Mouse (Mus musculus): Measurements from ENCODE around the gene Rfx6. TPM values are rescaled to one million over a fixed set of nuclear protein-coding genes. Genes with fewer than 3 reads are reported as not detected.

Rfx6 gene
- total and polyA plus RNA-seq, 3 experiments: not detected

DNA sequence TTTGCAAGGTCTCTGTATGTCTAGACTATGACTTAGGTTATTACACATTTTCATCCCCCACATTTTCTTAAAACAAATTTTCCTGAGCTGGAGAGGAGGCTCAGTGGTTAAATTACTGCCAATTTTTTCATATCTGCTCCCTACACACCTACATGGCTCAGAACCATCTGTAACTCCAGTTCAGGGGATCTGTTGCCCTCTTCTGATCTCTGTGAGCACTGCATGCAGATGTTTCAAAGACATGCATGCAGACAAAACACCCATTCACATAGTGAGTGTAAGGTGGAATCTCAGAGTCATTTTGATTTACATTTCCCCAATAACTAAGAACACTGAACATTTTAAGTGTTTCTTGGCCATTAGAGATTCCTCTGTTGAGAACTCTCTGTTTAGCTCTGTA is 8.2 kb upstream of the Rfx6 start:
- TF ChIP-seq E2F4 (IDR thresholded peaks at IDR 0.05; ENCODE audit: borderline replicate concordance, low read depth, low read length) (no peak), NELFE (IDR thresholded peaks at IDR 0.05; ENCODE audit: low read depth, low read length) (no peak), BHLHE40 (IDR thresholded peaks at IDR 0.05; ENCODE audit: borderline replicate concordance, low read depth, low read length) (no peak), CHD1 (IDR thresholded peaks at IDR 0.05; ENCODE audit: low read depth, low read length) (no peak), MAX (IDR thresholded peaks at IDR 0.05; ENCODE audit: low read length) (no peak), USF1 (IDR thresholded peaks at IDR 0.05; ENCODE audit: low read depth, low read length) (no peak), MYB (IDR thresholded peaks at IDR 0.05; ENCODE audit: low read depth, low read length) (no peak), MYC (IDR thresholded peaks at IDR 0.05; ENCODE audit: low read depth, low read length) (no peak), EP300 (IDR thresholded peaks at IDR 0.05; ENCODE audit: low read depth in 1 of 2, low read length in 2 of 2) (no peak), MAFK (IDR thresholded peaks at IDR 0.05; ENCODE audit: borderline replicate concordance, low read depth, low read length) (no peak)
- no peaks in the 10 kb centered on the region for H3K27me3 ChIP-seq (ENCODE audit: control insufficient read depth in 1 of 2, insufficient read depth in 2 of 2, low read length in 2 of 2)
- H3K27ac ChIP-seq (ENCODE audit: control insufficient read depth, low read depth, low read length): no peak overlapping the region
- no peaks in the 10 kb centered on the region for H3K36me3 ChIP-seq (ENCODE audit: control insufficient read depth in 1 of 2, insufficient read depth in 2 of 2, low read length in 2 of 2)
- no peak overlapping the region for H3K9ac ChIP-seq (ENCODE audit: control insufficient read depth, low read depth, low read length, poor library complexity, severe bottlenecking)
- no peaks in the 10 kb centered on the region for H3K9me3 ChIP-seq (replicated peaks; ENCODE audit: insufficient read depth, low read length)
- no peak overlapping the region for H3K4me3 ChIP-seq (ENCODE audit: control insufficient read depth in 1 of 2, insufficient read depth in 1 of 2, low read depth in 2 of 2, low read length in 2 of 2)
- DNase-seq (ENCODE audit: low read depth, low spot score): no peak
- no peaks in the 10 kb centered on the region for H3K4me1 ChIP-seq (ENCODE audit: control insufficient read depth in 1 of 2, insufficient read depth in 2 of 2, low read length in 2 of 2)
- no peaks in the 10 kb centered on the region for H3K79me2 ChIP-seq (ENCODE audit: control insufficient read depth, insufficient read depth, low read length, poor library complexity)

- H3K9ac ChIP-seq (ENCODE audit: control insufficient read depth, low read depth, low read length, poor library complexity, severe bottlenecking): no peak overlapping the region
- H3K36me3 ChIP-seq (ENCODE audit: control insufficient read depth in 1 of 2, insufficient read depth in 2 of 2, low read length in 2 of 2): no peaks in the 10 kb centered on the region
- TF ChIP-seq BHLHE40 (IDR thresholded peaks at IDR 0.05; ENCODE audit: borderline replicate concordance, low read depth, low read length) (no peak), RCOR1 (IDR thresholded peaks at IDR 0.05; ENCODE audit: low read depth, low read length) (no peak), MXI1 (IDR thresholded peaks at IDR 0.05; ENCODE audit: low read depth, low read length) (no peak), ZNF384 (IDR thresholded peaks at IDR 0.05; ENCODE audit: low read depth, low read length) (no peak), ZC3H11A (IDR thresholded peaks at IDR 0.05; ENCODE audit: low read depth, low read length) (no peak), MAZ (IDR thresholded peaks at IDR 0.05; ENCODE audit: low read depth, low read length) (no peak), UBTF (IDR thresholded peaks at IDR 0.05; ENCODE audit: borderline replicate concordance, insufficient read depth, low read depth, low read length) (no peak), CTCF (IDR thresholded peaks at IDR 0.05 in 2 of 3, conservative IDR thresholded peaks at IDR 0.05 in 1 of 3; ENCODE audit: control insufficient read depth in 1 of 3, insufficient read depth in 1 of 3, low read depth in 2 of 3, low read length in 3 of 3, poor library complexity in 1 of 3, severe bottlenecking in 1 of 3) (no peak), EP300 (IDR thresholded peaks at IDR 0.05; ENCODE audit: low read depth in 1 of 2, low read length in 2 of 2) (no peak), ELF1 (IDR thresholded peaks at IDR 0.05; ENCODE audit: low read depth, low read length) (no peak), ZKSCAN1 (IDR thresholded peaks at IDR 0.05; ENCODE audit: low read depth, low read length) (no peak), NRF1 (IDR thresholded peaks at IDR 0.05; ENCODE audit: insufficient read depth, low read depth, low read length, poor library complexity, severe bottlenecking) (no peak), MYC (IDR thresholded peaks at IDR 0.05; ENCODE audit: low read depth, low read length) (no peak), MAFK (IDR thresholded peaks at IDR 0.05; ENCODE audit: borderline replicate concordance, low read depth, low read length) (no peak), ETS1 (IDR thresholded peaks at IDR 0.05; ENCODE audit: low read depth, low read length) (no peak), TCF12 (IDR thresholded peaks at IDR 0.05; ENCODE audit: low read depth, low read length) (no peak), E2F4 (IDR thresholded peaks at IDR 0.05; ENCODE audit: borderline replicate concordance, low read depth, low read length) (no peak), ZMIZ1 (IDR thresholded peaks at IDR 0.05; ENCODE audit: low read depth, low read length) (no peak), GATA1 (IDR thresholded peaks at IDR 0.05; ENCODE audit: low read depth, low read length) (no peak), POLR2AphosphoS5 (IDR thresholded peaks at IDR 0.05; ENCODE audit: borderline replicate concordance, low read depth, low read length) (no peak)
- no peaks in the 10 kb centered on the region for H3K79me2 ChIP-seq (ENCODE audit: control insufficient read depth, insufficient read depth, low read length, poor library complexity)
- no peak overlapping the region for H3K27ac ChIP-seq (ENCODE audit: control insufficient read depth, low read depth, low read length)
- no peaks in the 10 kb centered on the region; a peak in 1 of 4 replicates for H3K27me3 ChIP-seq (ENCODE audit: control insufficient read depth in 1 of 2, insufficient read depth in 2 of 2, low read length in 2 of 2)
- H3K4me1 ChIP-seq (ENCODE audit: control insufficient read depth in 1 of 2, insufficient read depth in 2 of 2, low read length in 2 of 2): no peaks in the 10 kb centered on the region
- no peaks in the 10 kb centered on the region for H3K9me3 ChIP-seq (replicated peaks; ENCODE audit: insufficient read depth, low read length)
- no peak overlapping the region for H3K4me3 ChIP-seq (ENCODE audit: control insufficient read depth in 1 of 2, insufficient read depth in 1 of 2, low read depth in 2 of 2, low read length in 2 of 2)
- DNase-seq (ENCODE audit: low read depth, low spot score): no peak
Measured at GRCm38 (mm10) chr10:51671583-51671982, 6.0 kb upstream of the Rfx6 start.
